Mouse (Mus musculus) CH12.LX (cell line): ENCODE results near the gene Marveld2. TPM values are rescaled to one million over a fixed set of nuclear protein-coding genes. Genes with fewer than 3 reads are reported as not detected.

Source experiments
- DNase-seq: peaks from one replicate; pipeline ENCODE4 v3.0.0-alpha.2; 2013; ENCODE audit errors: extremely low read depth
- H3K27ac ChIP-seq: 2 replicates; pipeline ENCODE4 v1.5.1; 2012; ENCODE audit warnings: low read depth, mild to moderate bottlenecking, control low read depth, moderate library complexity; ENCODE audit not compliant: insufficient read depth
- H3K27me3 ChIP-seq: replicated peaks from 2 replicates; pipeline ENCODE3; 2012; ENCODE audit warnings: inconsistent platforms
- H3K36me3 ChIP-seq, 2 experiments: replicated peaks in 1 of 2; 2 replicates each; pipeline versions ENCODE3 to v1.6.1; 2012; ENCODE audit warnings: inconsistent platforms in 1 of 2, low read length in 1 of 2, mild to moderate bottlenecking in 1 of 2, mixed read lengths in 1 of 2, moderate library complexity in 1 of 2; ENCODE audit not compliant: control insufficient read depth in 1 of 2, insufficient read depth in 1 of 2
- H3K4me1 ChIP-seq, 2 experiments: 2 replicates each; pipeline ENCODE4 v1.6.1; 2012; ENCODE audit warnings: inconsistent platforms in 1 of 2, moderate library complexity in 1 of 2; ENCODE audit not compliant: insufficient read depth in 2 of 2, control insufficient read depth in 1 of 2
- H3K4me2 ChIP-seq: 2 replicates; pipeline ENCODE4 v1.6.1; 2012; ENCODE audit warnings: low read depth, mild to moderate bottlenecking, control low read depth; ENCODE audit not compliant: poor library complexity, insufficient read depth, severe bottlenecking
- H3K4me3 ChIP-seq, 3 experiments: fragments of 150-350 bp in 1 of 3; sonication (generic) in 1 of 3; replicated peaks in 1 of 3; 2 replicates each; pipeline versions ENCODE3 to v1.5.1; 2011 to 2012; ENCODE audit warnings: low read depth in 2 of 3, low read length in 2 of 3, mild to moderate bottlenecking in 2 of 3, moderate library complexity in 2 of 3, control low read depth in 1 of 3, improper control_type of control experiment in 1 of 3, inconsistent platforms in 1 of 3, mixed read lengths in 1 of 3; ENCODE audit not compliant: poor library complexity in 1 of 3
- H3K79me2 ChIP-seq: replicated peaks from 2 replicates; pipeline ENCODE4 v1.6.1; 2012; ENCODE audit warnings: mild to moderate bottlenecking, moderate library complexity; ENCODE audit not compliant: control insufficient read depth, poor library complexity, insufficient read depth, severe bottlenecking; ENCODE audit errors: extremely low read depth
- H3K9ac ChIP-seq: 2 replicates; pipeline ENCODE4 v1.6.1; 2012; ENCODE audit warnings: low read depth, mild to moderate bottlenecking, control low read depth, moderate library complexity; ENCODE audit not compliant: insufficient read depth
- H3K9me3 ChIP-seq: replicated peaks from 2 replicates; pipeline ENCODE3; 2012; ENCODE audit warnings: low read length, inconsistent platforms, mixed read lengths
- CHD1 ChIP-seq: IDR thresholded peaks from 2 replicates; pipeline ENCODE4 v1.6.1; 2012; ENCODE audit warnings: low read depth, low read length, improper control_type of control experiment, inconsistent platforms
- CHD2 ChIP-seq: IDR thresholded peaks from 2 replicates; pipeline ENCODE4 v1.6.1; 2011; ENCODE audit warnings: low read length, improper control_type of control experiment
- CTCF ChIP-seq, 2 experiments: IDR thresholded peaks in 1 of 2; conservative IDR thresholded peaks in 1 of 2; 2 replicates each; pipeline ENCODE4 v1.5.1; 2011 to 2012; ENCODE audit warnings: low read depth in 2 of 2, low read length in 2 of 2, improper control_type of control experiment in 1 of 2, inconsistent platforms in 1 of 2, mild to moderate bottlenecking in 1 of 2, moderate library complexity in 1 of 2
- E2F4 ChIP-seq: IDR thresholded peaks from 2 replicates; pipeline ENCODE4 v1.6.1; 2011; ENCODE audit warnings: low read depth, low read length, improper control_type of control experiment; ENCODE audit not compliant: insufficient replicate concordance
- ELF1 ChIP-seq: IDR thresholded peaks from 2 replicates; pipeline ENCODE4 v1.6.1; 2014; ENCODE audit warnings: low read depth, mild to moderate bottlenecking, inconsistent platforms, low read length, improper control_type of control experiment
- EP300 ChIP-seq: IDR thresholded peaks from 2 replicates; pipeline ENCODE4 v1.6.1; 2011; ENCODE audit warnings: low read length, improper control_type of control experiment
- ETS1 ChIP-seq: conservative IDR thresholded peaks from 2 replicates; pipeline ENCODE4 v1.6.1; 2012; ENCODE audit warnings: low read depth, mild to moderate bottlenecking, inconsistent platforms, low read length, improper control_type of control experiment, moderate library complexity
- GABPA ChIP-seq: IDR thresholded peaks from 2 replicates; pipeline ENCODE4 v1.6.1; 2012; ENCODE audit warnings: low read depth, low read length, improper control_type of control experiment, inconsistent platforms; ENCODE audit not compliant: insufficient replicate concordance
- JUN ChIP-seq: IDR thresholded peaks from 2 replicates; pipeline ENCODE4 v1.6.1; 2011; ENCODE audit warnings: low read depth, mild to moderate bottlenecking, low read length, improper control_type of control experiment, moderate library complexity; ENCODE audit not compliant: insufficient read depth
- KAT2A ChIP-seq: IDR thresholded peaks from 2 replicates; pipeline ENCODE4 v1.6.1; 2012; ENCODE audit warnings: low read length, improper control_type of control experiment, inconsistent platforms; ENCODE audit not compliant: insufficient replicate concordance
- MAX ChIP-seq: IDR thresholded peaks from 2 replicates; pipeline ENCODE4 v1.6.1; 2011; ENCODE audit warnings: low read length, improper control_type of control experiment
- NELFE ChIP-seq: IDR thresholded peaks from 2 replicates; pipeline ENCODE4 v1.6.1; 2011; ENCODE audit warnings: low read depth, low read length, improper control_type of control experiment
- NRF1 ChIP-seq: IDR thresholded peaks from 2 replicates; pipeline ENCODE4 v1.6.1; 2014; ENCODE audit warnings: low read depth, mild to moderate bottlenecking, inconsistent platforms, low read length, improper control_type of control experiment, moderate library complexity
- PAX5 ChIP-seq: IDR thresholded peaks from 2 replicates; pipeline ENCODE4 v1.6.1; 2012; ENCODE audit warnings: low read length, inconsistent platforms, mixed read lengths
- POLR2A ChIP-seq: IDR thresholded peaks from 2 replicates; pipeline ENCODE4 v1.6.1; 2011; ENCODE audit warnings: low read depth, mild to moderate bottlenecking, improper control_type of control experiment, low read length
- POLR2AphosphoS2 ChIP-seq: IDR thresholded peaks from 2 replicates; pipeline ENCODE4 v1.6.1; 2011; ENCODE audit warnings: low read depth, low read length, improper control_type of control experiment
- SIN3A ChIP-seq: IDR thresholded peaks from 2 replicates; pipeline ENCODE4 v1.6.1; 2012; ENCODE audit warnings: low read length, improper control_type of control experiment, inconsistent platforms
- TCF12 ChIP-seq: IDR thresholded peaks from 2 replicates; pipeline ENCODE4 v1.6.1; 2014; ENCODE audit warnings: low read depth, mild to moderate bottlenecking, inconsistent platforms, low read length, improper control_type of control experiment
- USF1 ChIP-seq: IDR thresholded peaks from 2 replicates; pipeline ENCODE4 v1.6.1; 2014; ENCODE audit warnings: low read depth, mild to moderate bottlenecking, inconsistent platforms, low read length, improper control_type of control experiment
- USF2 ChIP-seq: conservative IDR thresholded peaks from 2 replicates; pipeline ENCODE4 v1.6.1; 2011; ENCODE audit warnings: low read depth, low read length, improper control_type of control experiment
- ZC3H11A ChIP-seq: IDR thresholded peaks from 2 replicates; pipeline ENCODE4 v1.6.1; 2012; ENCODE audit warnings: low read depth, mild to moderate bottlenecking, inconsistent platforms, low read length, improper control_type of control experiment
- ZKSCAN1 ChIP-seq: IDR thresholded peaks from 2 replicates; pipeline ENCODE4 v1.6.1; 2012; ENCODE audit warnings: low read depth, inconsistent platforms, low read length, improper control_type of control experiment, borderline replicate concordance
- ZMIZ1 ChIP-seq: IDR thresholded peaks from 2 replicates; pipeline ENCODE4 v1.6.1; 2012; ENCODE audit warnings: low read depth, mild to moderate bottlenecking, inconsistent platforms, low read length, improper control_type of control experiment
- ZNF384 ChIP-seq: IDR thresholded peaks from 2 replicates; pipeline ENCODE4 v1.6.1; 2012; ENCODE audit warnings: low read depth, low read length, improper control_type of control experiment, inconsistent platforms
- dilution Hi-C: fragments of 300-500 bp; cut with MboI; formaldehyde crosslinking; loops from 2 replicates; pipeline ENCODE4 v1.14.3; 2020; ENCODE audit warnings: low sequenced_read_pairs; ENCODE audit not compliant: extremely low pct_unique_long_range_greater_than_20kb, extremely low pct_ligation_motif_present
- in situ Hi-C: fragments of 300-500 bp; cut with MboI; formaldehyde crosslinking; loops from 3 replicates; pipeline ENCODE4 v1.14.3; 2019; ENCODE audit warnings: low sequenced_read_pairs, low pct_ligation_motif_present, low pct_unique_long_range_greater_than_20kb, mixed read lengths
- polyA plus RNA-seq: library from polyadenylated mRNA; unstranded; fragments of >175 nt; gene quantifications from 2 replicates; pipeline ENCODE4 v1.2.1, GENCODE M21; 2012; ENCODE audit warnings: low read depth; ENCODE audit not compliant: insufficient read length
- total RNA-seq, 2 experiments: library from RNA; depleted of rRNA; stranded (reverse); fragments of 300-350 nt in 1 of 2; fragments of >200 nt in 1 of 2; gene quantifications; 2 replicates each; pipeline ENCODE4 v1.2.3; 2012 to 2014

Marveld2 gene
- total and polyA plus RNA-seq, 3 experiments = 0.13 to 1.9 (median 0.27) TPM

DNA sequence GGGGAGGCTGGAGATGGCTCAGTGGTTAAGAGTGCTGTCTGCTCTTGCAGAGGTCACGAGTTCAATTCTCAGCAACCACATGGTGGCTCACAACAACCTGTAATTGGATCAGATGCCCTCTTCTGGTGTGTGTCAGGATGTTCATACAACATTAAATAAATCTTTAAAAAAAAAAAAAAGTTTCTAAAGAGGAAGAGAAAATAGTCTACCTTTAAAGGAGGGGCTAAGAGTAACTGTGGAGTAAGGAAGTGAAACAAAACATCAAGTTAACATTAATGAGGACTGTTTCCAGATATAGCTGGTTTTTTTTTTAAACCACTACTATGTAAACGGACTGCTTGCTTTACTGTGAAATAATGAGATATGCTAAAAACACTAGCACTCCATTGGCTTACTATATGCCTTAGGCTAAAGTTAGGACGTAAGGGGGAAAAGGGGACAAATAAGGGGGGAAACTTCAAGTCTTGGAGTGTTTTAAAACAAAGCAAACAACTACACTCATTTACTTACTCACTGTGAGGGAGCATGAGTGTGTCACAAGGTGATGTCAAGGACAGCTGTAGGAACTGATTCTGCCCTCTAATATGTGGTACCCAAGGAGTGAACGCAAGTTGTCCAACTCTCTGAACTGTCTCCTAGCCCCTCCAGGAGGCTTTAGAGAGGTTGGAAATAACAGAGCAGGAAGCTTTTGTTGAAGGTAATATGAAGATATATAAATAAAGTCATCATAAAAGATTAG is 25.9 kb upstream of the Marveld2 start (continued):
- TF ChIP-seq CHD1 (no peak), USF2 (no peak), NRF1 (no peak), ETS1 (0 out of 2 replicates have a peak, but pooled peaks have one; percentile 7), ZC3H11A (no peak), KAT2A (no peak), E2F4 (no peak)
- TF ChIP-seq, all 38 proteins: peak for 7

DNA sequence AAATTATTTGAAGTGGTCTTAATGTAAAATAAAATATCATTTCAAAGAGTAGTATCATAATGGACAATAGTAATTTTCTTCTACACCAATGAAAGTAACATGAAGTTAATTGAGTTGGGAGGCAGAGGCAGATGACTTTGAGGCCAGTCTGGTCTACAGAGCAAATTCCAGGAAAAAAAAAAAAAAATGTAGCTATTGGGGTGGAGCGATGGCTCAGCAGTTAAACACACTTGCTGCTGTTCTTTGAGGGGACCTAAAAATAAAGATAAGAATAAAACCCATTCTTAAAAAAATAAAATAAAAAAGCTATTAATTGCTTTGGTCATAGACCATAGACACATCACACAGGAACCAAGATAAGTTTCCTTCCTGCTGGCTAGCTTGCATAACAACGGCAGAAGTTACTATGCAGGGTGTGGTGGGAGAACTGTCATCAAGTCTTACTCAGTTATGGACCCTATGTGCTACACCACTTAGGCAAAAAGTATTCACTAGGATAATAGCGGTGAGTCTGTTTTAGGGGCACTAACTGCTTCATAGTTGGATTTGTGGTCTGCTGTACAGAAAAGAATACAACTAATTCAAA is 17.4 kb upstream of the Marveld2 start:
- no peak overlapping the region for H3K9ac ChIP-seq
- peaks cover 37 to 68% of the 10 kb centered on the region in 2 experiments for H3K36me3 ChIP-seq
- H3K4me3 ChIP-seq = no peak overlapping the region
- H3K27me3 ChIP-seq = no peaks in the 10 kb centered on the region
- no peaks in the 10 kb centered on the region for H3K79me2 ChIP-seq
- in situ Hi-C loops = no loop called here
- TF ChIP-seq ZKSCAN1 = no peak
- TF ChIP-seq USF2 = no peak
- TF ChIP-seq EP300 = no peak
- no peak for TF ChIP-seq JUN
- no peak for TF ChIP-seq POLR2AphosphoS2
- no peak for TF ChIP-seq GABPA
- no peak for TF ChIP-seq NELFE
- TF ChIP-seq TCF12 = no peak
- TF ChIP-seq CTCF (conservative IDR thresholded peaks at IDR 0.05 in 1 of 2, IDR thresholded peaks at IDR 0.05 in 1 of 2; ENCODE audit: low read depth in 2 of 2, low read length in 2 of 2) = no peak
- no peak for TF ChIP-seq PAX5
- TF ChIP-seq USF1 = no peak
- TF ChIP-seq ZNF384 = no peak
- TF ChIP-seq SIN3A = no peak
- TF ChIP-seq POLR2A = no peak
- TF ChIP-seq CHD2 = no peak
- TF ChIP-seq E2F4 = no peak
- no peak for TF ChIP-seq ZMIZ1
- no peak for TF ChIP-seq ELF1
- TF ChIP-seq MAX = no peak
- no peak for DNase-seq
- dilution Hi-C loops = no loop called here
- no peak overlapping the region for H3K27ac ChIP-seq
- H3K9me3 ChIP-seq = no peaks in the 10 kb centered on the region
- H3K4me2 ChIP-seq = no peak overlapping the region
- no peaks in the 10 kb centered on the region for H3K4me1 ChIP-seq
